Mouse (Mus musculus) midbrain, embryonic 16.5 days (tissue): ENCODE results near the gene Slc29a2. TPM values are rescaled to one million over a fixed set of nuclear protein-coding genes. Genes with fewer than 3 reads are reported as not detected.
A peak's percentile ranks its signal among the peaks of the same experiment; 100 is the strongest.

ENCODE experiments used
- ATAC-seq: fragments of 200-750 bp; cut with Nextera tagmentation; 2 replicates; pipeline ENCODE4 v1.8.0; 2017; ENCODE audit warnings: moderate TSS enrichment
- H3K27ac ChIP-seq: fragments of 300-500 bp; sonication (generic); 2 replicates; pipeline ENCODE4 v1.5.1; 2014; ENCODE audit warnings: mild to moderate bottlenecking, low read length, mixed read lengths
- H3K27me3 ChIP-seq: fragments of 300-500 bp; sonication (generic); 2 replicates; pipeline ENCODE4 v1.6.1; 2014; ENCODE audit warnings: low read depth, low read length, mixed read lengths; ENCODE audit not compliant: control insufficient read depth, insufficient read depth
- H3K36me3 ChIP-seq: fragments of 300-500 bp; sonication (generic); 2 replicates; pipeline ENCODE4 v1.6.1; 2014; ENCODE audit warnings: mild to moderate bottlenecking, low read length, moderate library complexity, mixed read lengths; ENCODE audit not compliant: control insufficient read depth, insufficient read depth
- H3K4me1 ChIP-seq: fragments of 300-500 bp; sonication (generic); 2 replicates; pipeline ENCODE4 v1.6.1; 2014; ENCODE audit warnings: mild to moderate bottlenecking, low read length, mixed read lengths; ENCODE audit not compliant: control insufficient read depth, insufficient read depth
- H3K4me2 ChIP-seq: fragments of 300-500 bp; sonication (generic); 2 replicates; pipeline ENCODE4 v1.6.1; 2014; ENCODE audit warnings: mild to moderate bottlenecking, low read length, mixed read lengths
- H3K4me3 ChIP-seq: fragments of 300-500 bp; sonication (generic); 2 replicates; pipeline ENCODE4 v1.5.1; 2014; ENCODE audit warnings: low read depth, mild to moderate bottlenecking, low read length, moderate library complexity, mixed read lengths
- H3K9ac ChIP-seq: fragments of 300-500 bp; sonication (generic); 2 replicates; pipeline ENCODE4 v1.6.1; 2014; ENCODE audit warnings: low read depth, low read length, mixed read lengths
- H3K9me3 ChIP-seq: fragments of 300-500 bp; sonication (generic); replicated peaks from 2 replicates; pipeline ENCODE4 v1.6.1; 2014; ENCODE audit warnings: mild to moderate bottlenecking, low read length, mixed read lengths; ENCODE audit not compliant: control insufficient read depth, poor library complexity, severe bottlenecking
- WGBS: fragments of 180-500 bp; shearing (Covaris S2); extraction: QIAGEN DNeasy Blood & Tissue Kit; methylation state at CpG from one replicate; pipeline ENCODE4 v1.1.7; 2014; 5-methylcytosine and 5-hydroxymethylcytosine counted together
- polyA plus RNA-seq: library from polyadenylated mRNA; unstranded; fragments of >200 nt; fragmentation: Nextera tagmentation; extraction: Ambion mirVana; gene quantifications from 2 replicates; pipeline ENCODE4 v1.2.1, GENCODE M21; 2015

The Slc29a2 gene
- polyA plus RNA-seq, 1 experiment from 2014 or later = 16.0 TPM

DNA sequence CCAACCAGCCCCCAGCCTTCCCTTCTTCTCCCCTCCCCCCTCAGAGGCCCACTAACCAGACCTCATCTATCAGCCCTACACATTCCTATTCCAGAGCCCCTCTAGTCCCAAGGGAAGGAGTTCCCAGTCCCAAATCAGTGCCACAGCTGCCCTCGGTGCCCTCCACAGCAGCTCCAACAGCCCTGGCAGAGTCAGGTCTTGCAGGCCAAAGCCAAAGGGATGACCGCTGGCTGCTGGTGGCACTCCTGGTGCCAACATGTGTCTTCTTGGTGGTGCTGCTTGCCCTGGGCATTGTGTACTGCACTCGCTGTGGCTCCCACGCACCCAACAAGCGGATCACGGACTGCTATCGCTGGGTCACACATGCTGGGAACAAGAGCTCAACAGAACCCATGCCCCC is 46.3 kb downstream of the Slc29a2 start:
- Histone ChIP-seq H3K9ac (no peak overlapping the region), H3K4me3 (no peak overlapping the region), H3K9me3 (no peaks in the 10 kb centered on the region), H3K27me3 (peaks cover 33% of the 10 kb centered on the region), H3K36me3 (no peaks in the 10 kb centered on the region), H3K4me1 (peaks cover 16% of the 10 kb centered on the region), H3K27ac (no peak overlapping the region), H3K4me2 (no peak overlapping the region)
- 86% methylated on average over 7 of the region's 7 CpGs for WGBS
- ATAC-seq = no peak

DNA sequence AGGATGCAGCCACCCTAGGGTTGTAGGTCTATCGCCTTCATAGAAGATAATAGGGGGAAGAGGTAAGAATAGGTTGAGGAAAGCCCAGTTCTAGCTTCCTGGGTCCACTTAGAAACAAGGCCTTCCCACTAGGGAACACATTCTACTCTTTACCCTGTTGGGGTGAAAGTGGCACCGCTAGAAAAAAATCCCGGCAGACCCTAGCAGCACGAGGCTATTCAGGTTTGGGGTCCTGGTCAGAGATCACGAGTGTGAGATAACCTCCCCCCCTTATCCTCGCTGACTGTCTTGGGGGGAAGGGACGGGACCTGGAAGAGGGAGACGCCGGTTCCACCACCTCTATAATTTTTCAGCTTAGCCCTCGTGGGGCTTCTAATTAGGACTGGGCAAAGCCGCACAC is 47.4 kb downstream of the Slc29a2 start:
- Histone ChIP-seq H3K36me3 (no peaks in the 10 kb centered on the region), H3K4me1 (peaks cover 16% of the 10 kb centered on the region), H3K4me3 (peak overlapping the region; percentile 45), H3K9me3 (no peaks in the 10 kb centered on the region), H3K27me3 (peaks cover 33% of the 10 kb centered on the region), H3K4me2 (peak overlapping the region; percentile 79), H3K9ac (peak overlapping the region; percentile 53), H3K27ac (no peak overlapping the region)
- no peak for ATAC-seq
- WGBS = 6% methylated on average over 11 of the region's 11 CpGs

DNA sequence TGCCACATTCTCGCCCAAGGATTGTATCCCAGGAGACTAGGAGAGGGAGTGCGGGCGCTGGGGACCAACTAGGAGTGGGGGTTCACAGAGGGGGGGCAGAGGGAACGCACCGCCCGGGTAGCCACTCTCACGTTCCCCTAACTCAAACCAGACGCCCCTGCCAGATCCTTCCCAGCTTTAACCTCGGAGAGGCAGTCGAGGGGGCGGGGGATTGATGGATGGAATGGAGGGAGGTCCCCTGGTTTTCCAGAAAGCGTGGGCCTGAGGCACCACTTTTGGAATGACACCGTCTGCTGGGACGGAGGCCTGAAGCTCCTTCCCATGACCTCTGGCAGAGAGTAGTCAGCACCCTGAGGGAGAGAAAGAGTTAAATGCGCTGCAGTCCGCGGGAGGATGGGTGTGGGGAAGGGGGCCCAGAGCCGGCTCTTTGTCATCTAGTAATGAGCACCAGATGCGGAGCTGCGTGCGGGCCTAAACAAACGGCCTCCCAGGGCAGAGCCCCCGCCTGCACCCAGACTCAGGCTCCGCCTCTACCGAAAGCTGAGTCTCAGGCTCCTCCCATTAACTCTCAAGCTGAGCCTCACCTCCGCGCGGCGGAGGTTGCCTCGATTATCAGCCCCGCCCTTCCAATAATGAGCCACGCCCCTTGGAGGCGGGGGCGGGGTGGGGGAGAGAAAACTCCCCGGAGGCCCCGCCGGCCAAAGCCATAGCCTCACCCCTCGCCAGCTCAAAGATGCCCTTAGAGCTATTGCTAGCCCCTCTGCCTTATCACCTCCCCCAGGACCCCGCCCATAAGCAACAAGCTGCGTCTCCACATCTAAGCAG is 48.1 kb downstream of the Slc29a2 start:
- Histone ChIP-seq H3K27me3 (peaks cover 32% of the 10 kb centered on the region), H3K4me1 (peaks cover 16% of the 10 kb centered on the region), H3K27ac (no peak overlapping the region), H3K4me2 (peak overlapping the region; percentile 79), H3K4me3 (peak overlapping the region; percentile 45), H3K9ac (peak overlapping the region; percentile 53), H3K9me3 (no peaks in the 10 kb centered on the region), H3K36me3 (no peaks in the 10 kb centered on the region)
- peak; percentile 75 for ATAC-seq
- WGBS = under 1% methylated on average over 37 of the region's 40 CpGs

DNA sequence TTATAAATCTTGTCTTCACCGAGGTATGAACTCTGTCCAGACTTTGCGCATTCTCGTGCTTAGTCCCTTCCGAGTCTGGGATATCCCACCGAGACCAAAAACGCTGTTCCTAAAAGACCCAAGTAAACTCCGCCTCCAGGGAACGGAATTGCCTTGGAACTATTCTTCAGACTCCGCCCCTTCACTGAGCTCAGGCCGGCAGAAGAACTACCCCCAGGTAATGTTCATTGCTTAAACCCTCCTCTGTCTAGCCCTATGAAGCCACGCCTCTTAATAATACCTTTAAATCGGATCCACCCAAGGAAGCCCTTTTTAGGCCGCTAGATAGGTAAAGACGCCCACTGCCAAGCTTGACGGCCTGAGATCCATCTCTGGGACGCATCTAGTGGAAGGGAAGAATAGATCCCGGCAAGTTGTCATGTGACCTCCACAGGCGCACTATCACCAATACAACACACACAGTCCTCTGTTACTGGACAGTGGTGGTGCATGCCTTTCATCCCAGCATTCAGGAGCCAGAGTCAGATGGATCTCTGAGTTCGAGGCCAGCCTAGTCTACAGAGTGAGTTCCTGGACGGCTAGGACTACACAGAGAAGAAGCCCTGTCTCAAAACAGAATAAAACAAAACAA is 48.8 kb downstream of the Slc29a2 start:
- peaks cover 27% of the 10 kb centered on the region for H3K27me3 ChIP-seq
- peak; percentile 9; the same call in 1 of the 2 replicates for ATAC-seq
- H3K4me3 ChIP-seq = peak overlapping the region; percentile 45
- peak overlapping the region; percentile 53 for H3K9ac ChIP-seq
- H3K36me3 ChIP-seq = no peaks in the 10 kb centered on the region
- H3K4me2 ChIP-seq = peak overlapping the region; percentile 79
- H3K4me1 ChIP-seq = peaks cover 16% of the 10 kb centered on the region
- no peak overlapping the region for H3K27ac ChIP-seq
- 3% methylated on average over 20 of the region's 20 CpGs for WGBS
- no peaks in the 10 kb centered on the region for H3K9me3 ChIP-seq

DNA sequence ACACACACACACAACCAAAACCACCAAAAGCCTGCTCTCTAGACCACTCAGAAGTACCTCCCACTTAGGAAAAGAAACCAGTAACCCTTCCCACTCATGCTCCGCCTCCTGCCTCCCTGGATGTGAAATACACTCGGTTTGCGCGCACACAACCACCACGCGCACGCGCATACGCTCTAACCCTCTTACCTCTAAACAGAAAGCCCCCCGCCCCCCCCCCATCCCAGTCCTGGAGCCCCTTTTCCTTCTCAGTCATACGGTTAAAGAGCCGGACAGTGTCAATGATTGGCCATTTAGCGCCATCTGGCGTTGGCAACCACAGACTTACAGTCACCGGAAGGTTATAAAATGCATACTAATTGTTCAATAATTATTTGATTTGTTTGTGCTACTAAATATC is 49.4 kb downstream of the Slc29a2 start:
- Histone ChIP-seq H3K4me2 (peak overlapping the region; percentile 79), H3K4me1 (peaks cover 12% of the 10 kb centered on the region), H3K9me3 (no peaks in the 10 kb centered on the region), H3K4me3 (peak overlapping the region; percentile 45; the same call in 1 of the 2 replicates), H3K9ac (peak overlapping the region; percentile 34; the same call in 1 of the 2 replicates), H3K27me3 (peaks cover 27% of the 10 kb centered on the region), H3K27ac (no peak overlapping the region), H3K36me3 (no peaks in the 10 kb centered on the region)
- ATAC-seq = no peak
- under 1% methylated on average over 15 of the region's 15 CpGs for WGBS

DNA sequence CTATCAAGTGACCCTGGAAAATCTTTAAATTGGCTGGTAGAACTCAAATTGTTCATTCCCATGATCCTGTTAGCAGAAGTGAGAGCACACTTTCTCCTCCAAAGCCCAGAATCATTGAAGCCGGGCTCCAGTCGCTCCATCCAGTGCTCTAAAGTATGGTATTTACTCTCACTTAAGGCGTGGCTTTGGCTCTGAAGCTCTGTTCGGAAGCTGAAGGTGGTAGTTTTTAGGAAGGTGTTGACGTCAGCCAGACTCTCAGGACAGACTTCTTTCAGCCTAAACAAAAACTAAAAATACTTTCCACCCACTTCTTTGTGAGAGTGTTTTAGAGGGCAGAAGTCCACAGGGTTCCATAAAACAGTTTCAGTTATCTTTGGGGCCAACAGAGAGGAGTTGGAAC is 49.9 kb downstream of the Slc29a2 start:
- Histone ChIP-seq H3K27ac (no peak overlapping the region), H3K4me2 (no peak overlapping the region), H3K4me3 (no peak overlapping the region), H3K36me3 (no peaks in the 10 kb centered on the region), H3K9me3 (no peaks in the 10 kb centered on the region), H3K27me3 (peaks cover 25% of the 10 kb centered on the region), H3K4me1 (peaks cover 8% of the 10 kb centered on the region), H3K9ac (no peak overlapping the region)
- WGBS = 44% methylated on average over 5 of the region's 5 CpGs
- no peak for ATAC-seq

DNA sequence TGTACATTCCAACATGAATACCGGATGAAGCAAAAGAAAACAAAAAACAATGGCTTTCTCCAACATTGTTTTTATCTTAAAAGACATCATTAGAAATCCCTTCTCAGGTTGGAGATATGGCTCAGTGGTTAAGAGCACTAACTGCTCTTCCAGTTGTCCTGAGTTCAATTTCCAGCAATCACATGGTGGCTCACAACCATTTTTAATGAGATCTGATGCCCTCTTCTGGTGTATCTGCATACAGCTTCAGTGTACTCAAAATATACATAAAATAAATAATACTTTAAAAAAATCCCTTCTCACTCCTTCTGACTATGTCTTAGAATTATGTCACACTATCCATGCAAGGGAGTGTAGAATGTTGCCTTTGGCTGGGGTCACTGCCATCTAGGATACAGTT is 55.6 kb downstream of the Slc29a2 start:
- Histone ChIP-seq H3K4me2 (no peak overlapping the region), H3K27me3 (peaks cover 44% of the 10 kb centered on the region), H3K4me3 (no peak overlapping the region), H3K9me3 (no peaks in the 10 kb centered on the region), H3K4me1 (no peaks in the 10 kb centered on the region), H3K36me3 (peaks cover 5% of the 10 kb centered on the region; the same call in 1 of the 2 replicates), H3K27ac (no peak overlapping the region), H3K9ac (no peak overlapping the region)
- ATAC-seq = no peak
- 96% methylated on average over 1 of the region's 1 CpGs for WGBS
